Mouse (Mus musculus): Measurements from ENCODE around the gene Ppt2. TPM values are rescaled to one million over a fixed set of nuclear protein-coding genes. Genes with fewer than 3 reads are reported as not detected.

Ppt2 gene
- polyA plus RNA-seq, 1 experiment from 2014 or later: 10.7 TPM

- no peak overlapping the region for H3K4me3 ChIP-seq (replicated peaks)
Observed at GRCm38 (mm10) chr17:34663558-34663957, 35.2 kb upstream of the Ppt2 start.

GRCm38 (mm10) chr17:34662978-34663377, 34.7 kb upstream of the Ppt2 start:
- Histone ChIP-seq H3K4me2 (no peak overlapping the region), H3K4me1 (replicated peaks) (peaks cover 2% of the 10 kb centered on the region; the same call in 1 of the 2 replicates), H3K9me3 (replicated peaks) (no peaks in the 10 kb centered on the region), H3K27me3 (peaks cover 58% of the 10 kb centered on the region), H3K9ac (no peak overlapping the region), H3K27ac (replicated peaks) (no peak overlapping the region), H3K4me3 (replicated peaks) (no peak overlapping the region), H3K36me3 (replicated peaks) (no peaks in the 10 kb centered on the region)
- no peak for ATAC-seq (ENCODE audit: insufficient read depth)
- 63% methylated on average over 8 of the region's 8 CpGs for WGBS (ENCODE audit: insufficient replicate concordance)

More at GRCm38 (mm10) chr17:34663558-34663957, 35.2 kb upstream of the Ppt2 start:
- no peak for ATAC-seq (ENCODE audit: insufficient read depth)
- 17% methylated on average over 1 of the region's 1 CpGs for WGBS (ENCODE audit: insufficient replicate concordance)
- Histone ChIP-seq H3K27ac (replicated peaks) (no peak overlapping the region), H3K9me3 (replicated peaks) (no peaks in the 10 kb centered on the region), H3K4me1 (replicated peaks) (peaks cover 2% of the 10 kb centered on the region; the same call in 1 of the 2 replicates), H3K27me3 (peaks cover 54% of the 10 kb centered on the region), H3K4me2 (no peak overlapping the region), H3K36me3 (replicated peaks) (no peaks in the 10 kb centered on the region), H3K9ac (no peak overlapping the region)

GRCm38 (mm10) chr17:34662468-34662867, 34.2 kb upstream of the Ppt2 start:
- H3K36me3 ChIP-seq (replicated peaks): no peaks in the 10 kb centered on the region
- no peak overlapping the region for H3K27ac ChIP-seq (replicated peaks)
- no peak for ATAC-seq (ENCODE audit: insufficient read depth)
- H3K9me3 ChIP-seq (replicated peaks): no peaks in the 10 kb centered on the region
- 53% methylated on average over 1 of the region's 1 CpGs for WGBS (ENCODE audit: insufficient replicate concordance)
- H3K27me3 ChIP-seq: peaks cover 58% of the 10 kb centered on the region
- no peak overlapping the region for H3K4me3 ChIP-seq (replicated peaks)
- no peak overlapping the region for H3K9ac ChIP-seq
- peaks cover 2% of the 10 kb centered on the region; the same call in 1 of the 2 replicates for H3K4me1 ChIP-seq (replicated peaks)
- H3K4me2 ChIP-seq: no peak overlapping the region

- Histone ChIP-seq H3K4me1 (replicated peaks) (peaks cover 2% of the 10 kb centered on the region; the same call in 1 of the 2 replicates), H3K27ac (replicated peaks) (no peak overlapping the region), H3K4me2 (peak overlapping the region; percentile 5; the same call in 1 of the 2 replicates), H3K4me3 (replicated peaks) (no peak overlapping the region), H3K9ac (no peak overlapping the region), H3K9me3 (replicated peaks) (no peaks in the 10 kb centered on the region), H3K36me3 (replicated peaks) (no peaks in the 10 kb centered on the region), H3K27me3 (peaks cover 54% of the 10 kb centered on the region)
- WGBS (ENCODE audit: insufficient replicate concordance): 5% methylated on average over 19 of the region's 19 CpGs
- no peak for ATAC-seq (ENCODE audit: insufficient read depth)
Observed at GRCm38 (mm10) chr17:34661121-34661591, 32.8 kb upstream of the Ppt2 start.

DNA sequence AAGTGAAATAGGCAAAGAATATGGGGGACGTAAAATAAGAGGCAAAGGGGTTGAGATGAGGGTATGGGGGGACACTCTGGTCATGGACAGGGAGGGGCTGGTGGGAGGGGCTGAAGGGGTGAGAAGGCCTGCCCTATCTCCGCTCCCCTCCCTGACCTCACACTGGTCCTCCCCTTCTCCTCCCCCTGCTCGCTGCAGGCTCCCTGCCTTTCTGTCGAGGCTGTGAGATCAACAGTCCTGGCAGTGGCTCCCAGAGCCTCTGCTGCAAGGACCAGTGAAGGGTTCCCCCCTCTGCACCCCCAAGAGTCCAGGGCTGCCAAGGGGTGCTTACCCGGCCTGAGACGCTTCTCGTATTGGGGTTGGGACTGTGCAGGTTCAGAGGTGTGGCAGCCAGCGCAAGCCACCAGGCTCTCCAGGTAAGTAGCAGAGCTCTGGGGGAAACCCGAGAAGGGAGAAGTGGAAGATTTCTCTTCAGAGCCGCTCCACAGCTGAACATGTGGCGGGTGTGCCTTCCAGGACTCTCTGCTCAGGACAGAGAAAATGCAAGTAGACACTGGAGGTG, 32.0 kb upstream of the Ppt2 start:
- no peak for ATAC-seq (ENCODE audit: insufficient read depth)
- H3K27me3 ChIP-seq: peaks cover 51% of the 10 kb centered on the region
- H3K9me3 ChIP-seq (replicated peaks): no peaks in the 10 kb centered on the region
- no peaks in the 10 kb centered on the region for H3K36me3 ChIP-seq (replicated peaks)
- H3K27ac ChIP-seq (replicated peaks): no peak overlapping the region
- H3K9ac ChIP-seq: no peak overlapping the region
- H3K4me3 ChIP-seq (replicated peaks): no peak overlapping the region
- H3K4me2 ChIP-seq: no peak overlapping the region
- peaks cover 2% of the 10 kb centered on the region; the same call in 1 of the 2 replicates for H3K4me1 ChIP-seq (replicated peaks)
- 32% methylated on average over 11 of the region's 11 CpGs for WGBS (ENCODE audit: insufficient replicate concordance)

GRCm38 (mm10) chr17:34659897-34660214, 31.5 kb upstream of the Ppt2 start:
- no peaks in the 10 kb centered on the region for H3K9me3 ChIP-seq (replicated peaks)
- peaks cover 2% of the 10 kb centered on the region; the same call in 1 of the 2 replicates for H3K4me1 ChIP-seq (replicated peaks)
- H3K27me3 ChIP-seq: peaks cover 48% of the 10 kb centered on the region
- no peaks in the 10 kb centered on the region for H3K36me3 ChIP-seq (replicated peaks)
- H3K9ac ChIP-seq: no peak overlapping the region
- no peak for ATAC-seq (ENCODE audit: insufficient read depth)
- no peak overlapping the region for H3K27ac ChIP-seq (replicated peaks)
- WGBS (ENCODE audit: insufficient replicate concordance): 46% methylated on average over 3 of the region's 3 CpGs
- H3K4me2 ChIP-seq: no peak overlapping the region
- no peak overlapping the region for H3K4me3 ChIP-seq (replicated peaks)

DNA sequence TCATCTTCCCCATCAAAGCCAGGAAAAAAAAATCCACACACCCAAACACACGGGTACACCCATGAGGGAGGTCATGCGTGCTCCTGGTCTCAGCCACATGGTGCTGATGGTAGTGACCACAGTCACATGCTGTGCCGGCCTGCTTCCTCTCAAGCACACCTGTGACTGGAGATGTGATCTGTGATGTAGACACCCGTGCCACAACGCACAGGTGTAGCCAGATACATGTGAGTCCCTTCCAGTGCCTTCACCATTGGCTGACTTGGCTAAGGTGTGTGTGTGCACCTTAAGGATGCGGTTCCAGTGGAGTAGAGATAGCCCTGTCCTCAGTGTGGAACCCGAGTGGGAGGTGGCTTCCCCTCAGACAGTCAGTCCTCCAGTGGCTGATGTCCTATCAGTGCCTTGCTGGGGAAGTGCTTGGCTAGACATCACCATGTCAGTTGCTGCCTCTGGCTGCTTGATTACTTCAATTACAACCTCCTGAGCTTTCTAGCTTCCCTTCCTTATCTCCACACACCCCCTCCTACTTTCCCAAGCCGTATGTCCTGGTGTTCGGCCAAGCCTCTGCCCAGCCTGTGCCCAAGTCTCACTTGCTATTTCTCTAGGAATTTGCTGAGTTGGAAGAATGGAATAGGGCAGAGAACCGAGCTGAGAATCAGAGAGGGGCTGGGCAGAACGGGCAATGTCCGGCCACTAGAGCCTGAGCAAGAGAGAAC, 31.0 kb upstream of the Ppt2 start:
- H3K27me3 ChIP-seq: peaks cover 48% of the 10 kb centered on the region
- ATAC-seq (ENCODE audit: insufficient read depth): no peak

DNA sequence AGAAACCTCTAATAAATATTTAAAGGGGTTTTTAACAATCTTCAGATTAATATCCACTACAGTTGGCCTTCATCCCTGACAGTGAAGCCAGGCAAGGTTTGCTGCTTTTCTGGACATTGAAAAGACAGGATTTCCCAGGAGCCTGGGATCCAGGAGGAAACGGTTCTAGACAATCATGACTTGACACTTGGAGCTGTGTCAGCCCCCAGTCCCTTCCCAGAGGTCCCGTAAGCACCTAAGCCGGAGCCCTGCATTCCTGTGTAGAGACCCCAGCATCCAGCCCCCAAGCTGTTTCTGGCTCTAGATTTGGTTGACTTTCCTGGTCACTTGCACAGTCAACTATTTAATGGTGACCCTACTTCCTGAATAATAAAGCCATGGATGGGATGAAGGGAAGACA, 30.3 kb upstream of the Ppt2 start:
- H3K9me3 ChIP-seq (replicated peaks): no peaks in the 10 kb centered on the region
- no peak overlapping the region for H3K9ac ChIP-seq
- WGBS (ENCODE audit: insufficient replicate concordance): 54% methylated on average over 3 of the region's 3 CpGs
- no peak overlapping the region for H3K4me3 ChIP-seq (replicated peaks)
- H3K4me2 ChIP-seq: no peak overlapping the region
- H3K36me3 ChIP-seq (replicated peaks): peaks cover 2% of the 10 kb centered on the region; the same call in 1 of the 2 replicates
- peaks cover 46% of the 10 kb centered on the region for H3K27me3 ChIP-seq
- no peak overlapping the region for H3K27ac ChIP-seq (replicated peaks)
- ATAC-seq (ENCODE audit: insufficient read depth): no peak
- peaks cover 2% of the 10 kb centered on the region; the same call in 1 of the 2 replicates for H3K4me1 ChIP-seq (replicated peaks)

More for the DNA sequence above, 31.0 kb upstream of the Ppt2 start:
- peaks cover 2% of the 10 kb centered on the region; the same call in 1 of the 2 replicates for H3K4me1 ChIP-seq (replicated peaks)
- WGBS (ENCODE audit: insufficient replicate concordance): 32% methylated on average over 12 of the region's 12 CpGs
- H3K36me3 ChIP-seq (replicated peaks): no peaks in the 10 kb centered on the region
- no peak overlapping the region for H3K9ac ChIP-seq
- no peak overlapping the region for H3K4me3 ChIP-seq (replicated peaks)
- H3K4me2 ChIP-seq: no peak overlapping the region
- H3K27ac ChIP-seq (replicated peaks): no peak overlapping the region
- H3K9me3 ChIP-seq (replicated peaks): no peaks in the 10 kb centered on the region

- Histone ChIP-seq H3K9ac (no peak overlapping the region), H3K27ac (replicated peaks) (no peak overlapping the region), H3K27me3 (peaks cover 41% of the 10 kb centered on the region), H3K9me3 (replicated peaks) (no peaks in the 10 kb centered on the region), H3K4me1 (replicated peaks) (peaks cover 2% of the 10 kb centered on the region; the same call in 1 of the 2 replicates), H3K36me3 (replicated peaks) (peaks cover 6% of the 10 kb centered on the region; the same call in 1 of the 2 replicates), H3K4me2 (no peak overlapping the region), H3K4me3 (replicated peaks) (no peak overlapping the region)
- WGBS (ENCODE audit: insufficient replicate concordance): 25% methylated on average over 2 of the region's 2 CpGs
- no peak for ATAC-seq (ENCODE audit: insufficient read depth)
Observed at GRCm38 (mm10) chr17:34658145-34658544, 29.8 kb upstream of the Ppt2 start.

- no peak overlapping the region for H3K27ac ChIP-seq (replicated peaks)
- no peak overlapping the region for H3K4me2 ChIP-seq
- H3K4me3 ChIP-seq (replicated peaks): no peak overlapping the region
- H3K4me1 ChIP-seq (replicated peaks): peaks cover 2% of the 10 kb centered on the region; the same call in 1 of the 2 replicates
- peaks cover 14% of the 10 kb centered on the region for H3K36me3 ChIP-seq (replicated peaks)
- peaks cover 36% of the 10 kb centered on the region for H3K27me3 ChIP-seq
- 26% methylated on average over 2 of the region's 2 CpGs for WGBS (ENCODE audit: insufficient replicate concordance)
- no peak overlapping the region for H3K9ac ChIP-seq
- no peak for ATAC-seq (ENCODE audit: insufficient read depth)
- H3K9me3 ChIP-seq (replicated peaks): no peaks in the 10 kb centered on the region
Observed at GRCm38 (mm10) chr17:34657271-34657670, 29.0 kb upstream of the Ppt2 start.

DNA sequence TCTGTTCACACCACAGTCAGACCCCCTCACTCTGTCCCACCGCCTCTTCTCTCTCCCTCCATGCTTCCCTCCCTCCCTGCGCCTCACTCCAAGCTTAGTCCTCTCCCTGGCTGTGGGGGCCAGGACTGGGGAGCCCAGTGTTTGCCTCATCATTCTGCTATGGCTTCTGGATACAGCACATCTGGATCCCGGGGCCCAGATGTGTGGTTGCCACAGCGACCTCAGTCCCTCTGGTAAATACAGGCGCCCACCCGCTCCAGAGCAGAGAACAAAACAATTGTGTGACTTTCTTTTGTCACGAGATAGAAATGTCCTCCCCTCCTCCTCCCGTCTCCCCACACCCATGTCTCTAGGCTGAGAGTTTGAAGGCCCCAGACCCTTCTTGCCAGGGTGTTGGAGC, 28.4 kb upstream of the Ppt2 start:
- ATAC-seq (ENCODE audit: insufficient read depth): no peak
- no peak overlapping the region for H3K27ac ChIP-seq (replicated peaks)
- no peaks in the 10 kb centered on the region for H3K9me3 ChIP-seq (replicated peaks)
- peaks cover 35% of the 10 kb centered on the region for H3K27me3 ChIP-seq
- peaks cover 2% of the 10 kb centered on the region; the same call in 1 of the 2 replicates for H3K4me1 ChIP-seq (replicated peaks)
- H3K4me3 ChIP-seq (replicated peaks): no peak overlapping the region
- H3K36me3 ChIP-seq (replicated peaks): peaks cover 20% of the 10 kb centered on the region
- no peak overlapping the region for H3K4me2 ChIP-seq
- no peak overlapping the region for H3K9ac ChIP-seq
- 59% methylated on average over 8 of the region's 8 CpGs for WGBS (ENCODE audit: insufficient replicate concordance)

Measured in liver, embryonic 15.5 days (tissue).